Mouse (Mus musculus) myocyte (in vitro differentiated cells): ENCODE data around the gene Pum2. TPM values are rescaled to one million over a fixed set of nuclear protein-coding genes. Genes with fewer than 3 reads are reported as not detected.

Source experiments
- H3K27me3 ChIP-seq: one replicate; pipeline ENCODE4 v1.6.1; 2011; ENCODE audit not compliant: control insufficient read depth, insufficient read depth, insufficient read length
- H3K36me3 ChIP-seq: one replicate; pipeline ENCODE4 v1.6.1; 2011; ENCODE audit not compliant: control insufficient read depth, insufficient read depth
- H3K4me2 ChIP-seq: one replicate; pipeline ENCODE4 v1.6.1; 2011; ENCODE audit warnings: low read depth, control low read depth
- H3K4me3 ChIP-seq: one replicate; pipeline ENCODE4 v1.5.1; 2011; ENCODE audit warnings: mild to moderate bottlenecking, control low read depth, moderate library complexity
- H3K79me2 ChIP-seq: one replicate; pipeline ENCODE4 v1.6.1; 2011; ENCODE audit not compliant: control insufficient read depth, insufficient read depth
- H3ac ChIP-seq: one replicate; pipeline ENCODE4 v1.6.1; 2011; ENCODE audit not compliant: control insufficient read depth, insufficient read length
- CEBPB ChIP-seq: IDR thresholded peaks from 2 replicates; pipeline ENCODE4 v1.6.1; 2011; ENCODE audit warnings: mild to moderate bottlenecking, moderate library complexity; ENCODE audit not compliant: poor library complexity, insufficient read depth, severe bottlenecking
- E2F4 ChIP-seq: IDR thresholded peaks from one replicate; pipeline ENCODE4 v1.6.1; 2011; ENCODE audit warnings: mild to moderate bottlenecking, control low read depth, moderate library complexity; ENCODE audit not compliant: insufficient read depth
- MAX ChIP-seq: IDR thresholded peaks from one replicate; pipeline ENCODE4 v1.6.1; 2011; ENCODE audit warnings: low read depth, mild to moderate bottlenecking, control low read depth
- MYOD1 ChIP-seq, 3 experiments: IDR thresholded peaks; one replicate each; pipeline ENCODE4 v1.6.1; 2011; ENCODE audit warnings: control low read depth in 2 of 3, low read depth in 2 of 3, mild to moderate bottlenecking in 2 of 3, moderate library complexity in 1 of 3; ENCODE audit not compliant: insufficient read length in 2 of 3, control insufficient read depth in 1 of 3
- MYOG ChIP-seq, 3 experiments: IDR thresholded peaks; one replicate each; pipeline ENCODE4 v1.6.1; 2011; ENCODE audit warnings: control low read depth in 2 of 3, low read depth in 2 of 3, mild to moderate bottlenecking in 2 of 3; ENCODE audit not compliant: insufficient read length in 2 of 3, control insufficient read depth in 1 of 3, insufficient read depth in 1 of 3
- POLR2A ChIP-seq: IDR thresholded peaks from one replicate; pipeline ENCODE4 v1.6.1; 2011; ENCODE audit warnings: low read depth, mild to moderate bottlenecking, control low read depth, moderate library complexity; ENCODE audit not compliant: insufficient read length
- POLR2AphosphoS2 ChIP-seq: IDR thresholded peaks from one replicate; pipeline ENCODE4 v1.6.1; 2011; ENCODE audit warnings: low read depth, control low read depth; ENCODE audit not compliant: insufficient read length
- REST ChIP-seq: IDR thresholded peaks from one replicate; pipeline ENCODE4 v1.6.1; 2011; ENCODE audit warnings: mild to moderate bottlenecking, control low read depth, moderate library complexity; ENCODE audit not compliant: insufficient read depth, insufficient read length
- SRF ChIP-seq: IDR thresholded peaks from one replicate; pipeline ENCODE4 v1.6.1; 2011; ENCODE audit warnings: low read depth; ENCODE audit not compliant: control insufficient read depth, insufficient read length
- TCF12 ChIP-seq: IDR thresholded peaks from one replicate; pipeline ENCODE4 v1.6.1; 2011; ENCODE audit warnings: mild to moderate bottlenecking, control low read depth; ENCODE audit not compliant: poor library complexity, insufficient read depth, severe bottlenecking
- TCF3 ChIP-seq: IDR thresholded peaks from one replicate; pipeline ENCODE4 v1.6.1; 2011; ENCODE audit warnings: low read depth, control low read depth; ENCODE audit not compliant: insufficient read length
- USF1 ChIP-seq: IDR thresholded peaks from one replicate; pipeline ENCODE4 v1.6.1; 2011; ENCODE audit warnings: low read depth, mild to moderate bottlenecking, control low read depth, moderate library complexity
- polyA plus RNA-seq: library from polyadenylated mRNA; unstranded; fragments of >200 nt; fragmentation: generic; extraction: Trizol; gene quantifications from one replicate; pipeline ENCODE4 v1.2.1, GENCODE M21; 2012; ENCODE audit warnings: missing spikeins

Gene Pum2
- polyA plus RNA-seq, 1 experiment: 17.8 TPM

GRCm38 (mm10) chr12:8669846-8670245, 4.1 kb upstream of the Pum2 start:
- TF ChIP-seq TCF3 (no peak), MAX (no peak), TCF12 (no peak), USF1 (no peak), POLR2AphosphoS2 (no peak), MYOD1 (IDR thresholded peaks at IDR 0.05; ENCODE audit: control insufficient read depth in 1 of 3, insufficient read length in 2 of 3, low read depth in 2 of 3) (no peak)
- Histone ChIP-seq H3K36me3 (no peaks in the 10 kb centered on the region), H3ac (no peak overlapping the region), H3K4me2 (no peak overlapping the region), H3K4me3 (no peak overlapping the region), H3K27me3 (no peaks in the 10 kb centered on the region), H3K79me2 (peaks cover 9% of the 10 kb centered on the region)

GRCm38 (mm10) chr12:8673121-8673973, 587 bp upstream of the Pum2 start:
- H3K4me3 ChIP-seq: peak overlapping the region; percentile 90
- H3K36me3 ChIP-seq: no peaks in the 10 kb centered on the region
- no peaks in the 10 kb centered on the region for H3K27me3 ChIP-seq
- TF ChIP-seq TCF12 (no peak), MAX (no peak), MYOD1 (IDR thresholded peaks at IDR 0.05; ENCODE audit: control insufficient read depth in 1 of 3, insufficient read length in 2 of 3, low read depth in 2 of 3) (no peak), POLR2A (no peak), MYOG (IDR thresholded peaks at IDR 0.05; ENCODE audit: control insufficient read depth in 1 of 3, insufficient read depth in 1 of 3, insufficient read length in 2 of 3, low read depth in 2 of 3) (no peak), E2F4 (no peak), USF1 (no peak), REST (no peak), TCF3 (no peak), POLR2AphosphoS2 (no peak), CEBPB (no peak), SRF (no peak)
- H3K4me2 ChIP-seq: peak overlapping the region; percentile 99
- peak overlapping the region; percentile 94 for H3ac ChIP-seq
- H3K79me2 ChIP-seq: peaks cover 44% of the 10 kb centered on the region

- H3K4me2 ChIP-seq: no peak overlapping the region
- peak overlapping the region; percentile 94 for H3ac ChIP-seq
- H3K79me2 ChIP-seq: peaks cover 55% of the 10 kb centered on the region
- H3K36me3 ChIP-seq: no peaks in the 10 kb centered on the region
- no peaks in the 10 kb centered on the region for H3K27me3 ChIP-seq
- no peak for TF ChIP-seq TCF12
- peak; percentile 7 for TF ChIP-seq POLR2A
- no peak for TF ChIP-seq REST
- no peak for TF ChIP-seq TCF3
- H3K4me3 ChIP-seq: peak overlapping the region; percentile 90
Observed at GRCm38 (mm10) chr12:8674377-8674864, 487 bp downstream of the Pum2 start.

- peak overlapping the region; percentile 96 for H3K4me2 ChIP-seq
- peaks cover 5% of the 10 kb centered on the region for H3K36me3 ChIP-seq
- peak overlapping the region; percentile 90 for H3K4me3 ChIP-seq
- peaks cover 60% of the 10 kb centered on the region for H3K79me2 ChIP-seq
- TF ChIP-seq POLR2AphosphoS2 (no peak), TCF12 (no peak), CEBPB (no peak), MYOD1 (IDR thresholded peaks at IDR 0.05; ENCODE audit: control insufficient read depth in 1 of 3, insufficient read length in 2 of 3, low read depth in 2 of 3) (no peak), REST (no peak), E2F4 (no peak), SRF (no peak), TCF3 (no peak), MYOG (IDR thresholded peaks at IDR 0.05; ENCODE audit: control insufficient read depth in 1 of 3, insufficient read depth in 1 of 3, insufficient read length in 2 of 3, low read depth in 2 of 3) (no peak), USF1 (no peak), POLR2A (no peak), MAX (no peak)
- H3ac ChIP-seq: peak overlapping the region; percentile 94
- no peaks in the 10 kb centered on the region for H3K27me3 ChIP-seq
Observed at GRCm38 (mm10) chr12:8674891-8675341, 982 bp downstream of the Pum2 start.

GRCm38 (mm10) chr12:8675361-8675760, 1.4 kb downstream of the Pum2 start:
- Histone ChIP-seq H3K4me2 (peak overlapping the region; percentile 96), H3K27me3 (no peaks in the 10 kb centered on the region), H3K36me3 (peaks cover 5% of the 10 kb centered on the region), H3K4me3 (peak overlapping the region; percentile 90), H3K79me2 (peaks cover 64% of the 10 kb centered on the region), H3ac (peak overlapping the region; percentile 94)
- TF ChIP-seq MYOG (IDR thresholded peaks at IDR 0.05; ENCODE audit: control insufficient read depth in 1 of 3, insufficient read depth in 1 of 3, insufficient read length in 2 of 3, low read depth in 2 of 3) (no peak), USF1 (peak; percentile 45)
